Mouse (Mus musculus) lung, postnatal 0 days (tissue): Measurements from ENCODE around the gene Stra6. TPM values are rescaled to one million over a fixed set of nuclear protein-coding genes. Genes with fewer than 3 reads are reported as not detected.

Source experiments
- ATAC-seq: fragments of 200-750 bp; cut with Nextera tagmentation; 2 replicates; pipeline ENCODE4 v1.8.0; 2017; ENCODE audit warnings: moderate library complexity
- DNase-seq: peaks from one replicate; pipeline ENCODE4 v3.0.0-alpha.2; 2016; ENCODE audit warnings: low spot score
- H3K27ac ChIP-seq: fragments of 300-500 bp; sonication (generic); 2 replicates; pipeline ENCODE4 v1.5.1; 2014; ENCODE audit warnings: antibody characterized with exemption, mild to moderate bottlenecking, low read length, mixed read lengths
- H3K27me3 ChIP-seq: fragments of 300-500 bp; sonication (generic); replicated peaks from 2 replicates; pipeline ENCODE4 v1.6.1; 2014; ENCODE audit warnings: low read length, mixed read lengths; ENCODE audit not compliant: insufficient read depth
- H3K36me3 ChIP-seq: fragments of 300-500 bp; sonication (generic); 2 replicates; pipeline ENCODE4 v1.6.1; 2014; ENCODE audit warnings: low read length, mixed read lengths; ENCODE audit not compliant: insufficient read depth
- H3K4me1 ChIP-seq: fragments of 300-500 bp; sonication (generic); 2 replicates; pipeline ENCODE4 v1.6.1; 2014; ENCODE audit warnings: antibody characterized with exemption, low read depth, low read length, mixed read lengths; ENCODE audit not compliant: insufficient read depth
- H3K4me2 ChIP-seq: fragments of 300-500 bp; sonication (generic); replicated peaks from 2 replicates; pipeline ENCODE4 v1.6.1; 2014; ENCODE audit warnings: low read depth, mild to moderate bottlenecking, low read length, moderate library complexity, mixed read lengths
- H3K4me3 ChIP-seq: fragments of 300-500 bp; sonication (generic); 2 replicates; pipeline ENCODE4 v1.5.1; 2014; ENCODE audit warnings: low read depth, low read length
- H3K9ac ChIP-seq: fragments of 300-500 bp; sonication (generic); replicated peaks from 2 replicates; pipeline ENCODE4 v1.6.1; 2014; ENCODE audit warnings: low read depth, mild to moderate bottlenecking
- H3K9me3 ChIP-seq: fragments of 300-500 bp; sonication (generic); 2 replicates; pipeline ENCODE4 v1.6.1; 2016; ENCODE audit warnings: low read length, mixed read lengths
- CTCF ChIP-seq: IDR thresholded peaks from 2 replicates; pipeline ENCODE4 v1.5.1; 2016; ENCODE audit warnings: antibody characterized with exemption, mild to moderate bottlenecking
- EP300 ChIP-seq: IDR thresholded peaks from 2 replicates; pipeline ENCODE4 v1.6.1; 2016; ENCODE audit warnings: antibody characterized with exemption, mild to moderate bottlenecking, control low read depth
- WGBS: fragments of 180-500 bp; shearing (Covaris S2); extraction: QIAGEN DNeasy Blood & Tissue Kit; methylation state at CpG from one replicate; pipeline ENCODE4 v1.1.7; 2014; 5-methylcytosine and 5-hydroxymethylcytosine counted together
- polyA plus RNA-seq: library from polyadenylated mRNA; unstranded; fragments of >200 nt; fragmentation: Nextera tagmentation; extraction: Ambion mirVana; gene quantifications from 2 replicates; pipeline ENCODE4 v1.2.1, GENCODE M21; 2015

The Stra6 gene
- polyA plus RNA-seq, 1 experiment from 2014 or later: 0.41 TPM

DNA sequence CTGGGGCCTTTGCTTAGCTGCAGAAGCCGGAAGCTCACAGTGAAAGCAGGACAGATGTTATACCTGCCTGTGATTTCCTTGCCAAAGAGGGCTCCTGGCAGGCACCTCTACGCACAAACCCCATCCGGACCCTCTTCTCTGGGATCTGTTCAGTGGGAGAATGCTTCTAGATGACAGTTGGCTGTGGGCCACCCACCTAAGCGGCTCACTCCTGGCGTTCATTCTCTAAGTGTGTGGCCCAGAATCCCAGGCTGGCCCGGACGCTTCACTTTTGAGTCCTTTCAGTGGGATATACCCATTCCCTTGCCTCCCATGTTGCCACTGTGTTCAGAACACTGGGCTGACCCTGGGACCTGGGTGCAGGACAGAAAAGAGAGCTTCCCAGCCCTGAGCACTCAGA, 23.3 kb downstream of the Stra6 start:
- Histone ChIP-seq H3K9me3 (no peaks in the 10 kb centered on the region), H3K27ac (no peak overlapping the region), H3K27me3 (no peaks in the 10 kb centered on the region), H3K4me2 (no peak overlapping the region), H3K4me3 (no peak overlapping the region), H3K36me3 (no peaks in the 10 kb centered on the region), H3K4me1 (no peaks in the 10 kb centered on the region), H3K9ac (no peak overlapping the region)
- ATAC-seq (no peak), DNase-seq (no peak)
- 56% methylated on average over 7 of the region's 7 CpGs for WGBS
- TF ChIP-seq CTCF (no peak), EP300 (no peak)

DNA sequence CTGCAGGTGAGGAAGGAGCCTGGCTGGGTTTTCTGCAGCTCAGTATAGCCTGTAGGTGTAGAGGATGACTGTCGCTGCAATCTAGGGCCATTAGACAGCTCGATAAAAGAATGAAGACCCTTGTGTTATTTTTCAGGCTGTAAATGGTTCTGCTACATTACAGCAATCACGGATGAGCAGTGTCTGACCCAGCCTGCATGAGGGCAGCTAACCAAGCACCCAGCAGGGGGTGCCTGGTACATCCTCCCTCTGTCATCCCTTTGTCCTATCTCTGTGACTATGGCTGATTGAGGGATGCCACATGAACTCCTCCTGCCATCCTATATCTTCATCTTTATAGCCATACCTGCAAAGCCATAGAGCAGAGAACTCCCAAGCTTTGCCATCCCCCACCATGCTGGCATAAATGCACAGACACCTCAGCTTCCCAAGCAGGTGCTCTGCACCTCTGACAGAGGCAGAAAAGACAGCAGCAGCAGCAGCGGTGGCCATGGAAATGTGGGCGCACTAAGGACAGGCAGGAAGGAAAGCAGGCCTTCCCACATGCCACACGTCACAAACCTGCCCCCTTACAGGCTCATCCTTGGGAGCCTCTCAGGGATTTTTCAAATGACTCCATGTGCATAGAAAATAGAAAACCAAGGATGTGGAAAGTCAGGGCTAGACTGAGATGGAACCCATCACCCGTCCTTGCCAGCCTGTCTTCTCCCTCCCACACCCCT, 23.9 kb downstream of the Stra6 start:
- no peak for TF ChIP-seq EP300
- peak; percentile 24 for TF ChIP-seq CTCF
- H3K27ac ChIP-seq: no peak overlapping the region
- DNase-seq (no peak), ATAC-seq (no peak)
- H3K27me3 ChIP-seq: no peaks in the 10 kb centered on the region
- H3K4me3 ChIP-seq: no peak overlapping the region
- 73% methylated on average over 7 of the region's 7 CpGs for WGBS
- no peaks in the 10 kb centered on the region for H3K4me1 ChIP-seq
- H3K9ac ChIP-seq: no peak overlapping the region
- H3K9me3 ChIP-seq: no peaks in the 10 kb centered on the region
- H3K36me3 ChIP-seq: no peaks in the 10 kb centered on the region
- H3K4me2 ChIP-seq: no peak overlapping the region

DNA sequence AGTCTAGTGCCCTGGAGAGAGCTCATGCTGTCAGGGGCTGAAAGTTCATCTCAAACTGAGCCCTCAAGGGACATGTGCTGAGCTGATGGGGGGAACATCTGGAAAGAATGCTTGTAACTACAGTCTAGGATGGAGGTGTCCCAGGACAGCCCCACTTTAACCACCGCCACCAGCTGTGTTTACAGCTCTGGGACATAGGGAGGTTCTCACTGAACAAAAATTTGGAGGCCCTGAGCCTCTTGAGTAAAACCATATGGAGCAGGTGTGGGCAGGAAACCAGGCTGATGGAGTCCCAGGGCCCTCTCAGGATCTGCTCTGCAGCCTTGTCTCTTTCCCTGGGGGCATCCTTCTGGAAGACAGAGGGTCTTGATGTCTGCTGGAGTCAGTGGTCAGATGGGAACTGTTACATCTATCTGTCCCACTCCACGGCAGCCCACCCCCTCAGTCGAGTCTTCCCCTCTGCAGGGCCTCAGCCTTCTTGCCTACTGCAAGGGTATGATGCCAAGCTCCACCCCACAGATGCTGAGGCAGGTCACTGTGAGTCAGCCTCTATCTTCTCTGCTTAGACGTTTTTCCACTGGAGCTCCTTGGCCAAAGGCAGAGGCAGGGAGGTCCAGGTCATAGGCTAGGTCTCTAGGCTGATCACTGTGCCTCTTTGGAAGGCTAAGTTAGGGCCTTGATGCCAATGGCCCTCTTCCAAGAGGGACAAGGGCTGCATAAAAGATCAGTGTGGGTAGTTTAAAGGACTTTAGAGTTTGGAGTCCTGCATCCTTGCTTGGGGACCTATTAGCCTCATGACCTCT, 28.2 kb downstream of the Stra6 start:
- Histone ChIP-seq H3K27ac (no peak overlapping the region), H3K9ac (no peak overlapping the region), H3K4me2 (no peak overlapping the region), H3K4me1 (no peaks in the 10 kb centered on the region), H3K36me3 (no peaks in the 10 kb centered on the region), H3K27me3 (no peaks in the 10 kb centered on the region), H3K9me3 (no peaks in the 10 kb centered on the region), H3K4me3 (no peak overlapping the region)
- DNase-seq: no peak
- no peak for ATAC-seq
- TF ChIP-seq CTCF: no peak
- TF ChIP-seq EP300: no peak
- WGBS: 42% methylated on average over 4 of the region's 4 CpGs

GRCm38 (mm10) chr9:58092581-58093269, 29.1 kb downstream of the Stra6 start:
- H3K27me3 ChIP-seq: no peaks in the 10 kb centered on the region
- WGBS: 50% methylated on average over 7 of the region's 7 CpGs
- H3K36me3 ChIP-seq: no peaks in the 10 kb centered on the region
- TF ChIP-seq CTCF (no peak), EP300 (no peak)
- no peaks in the 10 kb centered on the region for H3K9me3 ChIP-seq
- ATAC-seq (no peak), DNase-seq (no peak)
- H3K4me3 ChIP-seq: no peak overlapping the region
- H3K4me2 ChIP-seq: no peak overlapping the region
- H3K9ac ChIP-seq: no peak overlapping the region
- no peak overlapping the region for H3K27ac ChIP-seq
- no peaks in the 10 kb centered on the region for H3K4me1 ChIP-seq

- H3K27ac ChIP-seq: no peak overlapping the region
- no peaks in the 10 kb centered on the region for H3K9me3 ChIP-seq
- no peak for DNase-seq
- H3K4me1 ChIP-seq: no peaks in the 10 kb centered on the region
- TF ChIP-seq CTCF (0 out of 2 replicates have a peak, but pooled peaks have one; percentile 18), EP300 (no peak)
- no peaks in the 10 kb centered on the region for H3K27me3 ChIP-seq
- no peak overlapping the region for H3K9ac ChIP-seq
- ATAC-seq: no peak
- no peak overlapping the region for H3K4me2 ChIP-seq
- WGBS: 69% methylated on average over 3 of the region's 3 CpGs
- H3K36me3 ChIP-seq: no peaks in the 10 kb centered on the region
- H3K4me3 ChIP-seq: no peak overlapping the region
Observed at GRCm38 (mm10) chr9:58093776-58094175, 30.2 kb downstream of the Stra6 start.

- no peak for ATAC-seq
- Histone ChIP-seq H3K27me3 (no peaks in the 10 kb centered on the region), H3K27ac (no peak overlapping the region), H3K4me2 (no peak overlapping the region), H3K36me3 (no peaks in the 10 kb centered on the region), H3K4me1 (no peaks in the 10 kb centered on the region), H3K9ac (no peak overlapping the region), H3K4me3 (no peak overlapping the region), H3K9me3 (no peaks in the 10 kb centered on the region)
- 45% methylated on average over 6 of the region's 6 CpGs for WGBS
- no peak for TF ChIP-seq CTCF
- TF ChIP-seq EP300: no peak
- no peak for DNase-seq
Observed at GRCm38 (mm10) chr9:58095977-58096376, 32.4 kb downstream of the Stra6 start.
